In the genomic region with DNA sequence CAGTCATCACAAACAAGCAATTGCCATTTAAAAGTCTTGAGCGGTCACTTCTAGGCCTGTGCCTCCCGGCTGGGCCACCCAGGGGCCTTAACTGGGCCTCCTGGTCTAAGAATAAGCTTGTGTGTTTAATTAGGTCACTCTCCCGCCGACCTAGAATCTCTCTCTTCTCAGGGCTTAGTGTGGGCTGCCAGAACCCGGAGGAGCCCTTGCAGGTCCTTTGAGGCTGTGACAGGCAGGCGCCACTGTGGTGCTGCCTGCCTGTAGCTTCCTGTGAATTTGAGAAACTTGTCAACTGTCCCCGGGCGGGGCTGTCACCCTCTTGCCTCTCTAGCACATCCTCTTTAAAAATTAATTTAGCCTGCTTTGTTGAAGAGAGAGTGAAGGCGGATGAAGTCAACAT, we compare ENCODE assay signal across 11 mouse cellular contexts. TPM values are rescaled to one million over a fixed set of nuclear protein-coding genes. Genes with fewer than 3 reads are reported as not detected.
DNase-seq lines count a peak whose midpoint lies in the region; ATAC-seq lines count a peak whose summit lies in the region.
"Had no signal": no experiment of that assay in that cellular context is flagged by ENCODE, and none has a peak within 500 bp of the region (broad histone marks: within the 10 kb centered on the region; RNA-seq: fewer than 3 reads in every experiment).

No protein-coding gene starts in this region.

- peak; percentile 90 for DNase-seq in heart, adult 11 months
- DNase-seq in heart, postnatal 36 days, result no peak
- peak; percentile 34 to 40 for DNase-seq in CD8-positive naive resting alpha-beta T cell, adult 2 months (ENCODE audit: low read depth in 2 of 2, low spot score in 2 of 2)
- no peak for DNase-seq in liver, embryonic 11.5 days (ENCODE audit: low spot score)
- DNase-seq in testis, postnatal 10 days (ENCODE audit: low spot score), result no peak
- DNase-seq in adrenal gland, adult 8-10 months, result no peak
- no peak for DNase-seq in adrenal gland, adult 18-20 months (ENCODE audit: low spot score in 2 of 2)

- H3K4me1 ChIP-seq in heart, embryonic 15.5 days (replicated peaks), result peaks cover 26% of the 10 kb centered on the region
- peaks cover 21% of the 10 kb centered on the region for H3K4me1 ChIP-seq in liver, embryonic 11.5 days (replicated peaks; ENCODE audit: control insufficient read depth, insufficient read depth, low read length)
- H3K4me1 ChIP-seq: neural tube, embryonic 13.5 days had no signal

- no peaks in the 10 kb centered on the region for H3K36me3 ChIP-seq in heart, embryonic 15.5 days
- H3K36me3 ChIP-seq in liver, embryonic 11.5 days (ENCODE audit: control insufficient read depth, insufficient read depth, low read length), result no peaks in the 10 kb centered on the region
- H3K36me3 ChIP-seq: embryonic facial prominence, embryonic 15.5 days; G1E; neural tube, embryonic 13.5 days had no signal

- 26% methylated on average over 9 of the region's 9 CpGs for WGBS in heart, embryonic 15.5 days
- 45% methylated on average over 9 of the region's 9 CpGs for WGBS in liver, embryonic 11.5 days

- H3K9me3 ChIP-seq in heart, embryonic 15.5 days (replicated peaks), result no peaks in the 10 kb centered on the region
- no peaks in the 10 kb centered on the region for H3K9me3 ChIP-seq in liver, embryonic 11.5 days (ENCODE audit: control insufficient read depth, low read length)
- H3K9me3 ChIP-seq: embryonic facial prominence, embryonic 15.5 days; G1E; neural tube, embryonic 13.5 days had no signal

- no peak overlapping the region for H3K4me3 ChIP-seq in heart, embryonic 15.5 days
- H3K4me3 ChIP-seq in liver, embryonic 11.5 days (ENCODE audit: low read depth, low read length), result no peak overlapping the region
- H3K4me3 ChIP-seq: embryonic facial prominence, embryonic 15.5 days; neural tube, embryonic 13.5 days had no signal

- H3K9ac ChIP-seq in heart, embryonic 15.5 days, result no peak overlapping the region
- no peak overlapping the region; the same call in 1 of the 2 replicates for H3K9ac ChIP-seq in liver, embryonic 11.5 days (ENCODE audit: low read depth, low read length)
- H3K9ac ChIP-seq: embryonic facial prominence, embryonic 15.5 days; neural tube, embryonic 13.5 days had no signal

- intact Hi-C loops in heart, postnatal 36 days (cut with DNase I), result no loop called here

- no peaks in the 10 kb centered on the region for H3K27me3 ChIP-seq in heart, embryonic 15.5 days
- no peaks in the 10 kb centered on the region for H3K27me3 ChIP-seq in liver, embryonic 11.5 days (replicated peaks; ENCODE audit: control insufficient read depth, insufficient read depth, low read length)
- H3K27me3 ChIP-seq: embryonic facial prominence, embryonic 15.5 days; neural tube, embryonic 13.5 days had no signal

- peak overlapping the region; percentile 28; the same call in 1 of the 2 replicates for H3K27ac ChIP-seq in heart, embryonic 15.5 days
- H3K27ac ChIP-seq in liver, embryonic 11.5 days (ENCODE audit: low read depth, low read length), result peak overlapping the region; percentile 17; the same call in 1 of the 2 replicates
- H3K27ac ChIP-seq: embryonic facial prominence, embryonic 15.5 days; neural tube, embryonic 13.5 days had no signal

- H3K4me2 ChIP-seq in heart, embryonic 15.5 days, result no peak overlapping the region
- H3K4me2 ChIP-seq in liver, embryonic 11.5 days, result no peak overlapping the region
- H3K4me2 ChIP-seq: embryonic facial prominence, embryonic 15.5 days; neural tube, embryonic 13.5 days had no signal

- no peak; the same call in 1 of the 2 replicates for ATAC-seq in heart, embryonic 15.5 days (replicated peaks; ENCODE audit: insufficient number of reproducible peaks, insufficient read depth, low FRiP score, low read depth)
- no peak for ATAC-seq in liver, embryonic 11.5 days (replicated peaks; ENCODE audit: low FRiP score)

RNA-seq across cellular contexts. Expression of a gene that starts 45.2 kb away (rescaled TPM):
- total RNA-seq in heart, postnatal 36 days (2021), result 10 to 100 TPM in 1 of 2 experiments, 1 to 10 TPM in 1; 9.3 to 13.6 TPM
- 16.3 and 17.9 TPM in 2 replicates for polyA plus RNA-seq in heart, embryonic 15.5 days (2015; fragmentation: Nextera tagmentation; extraction: Ambion mirVana)
- 69.5 and 71.8 TPM in 2 replicates for polyA plus RNA-seq in liver, embryonic 11.5 days (2014; fragmentation: Nextera tagmentation; extraction: Ambion mirVana)
- total RNA-seq in adrenal gland, adult 8-10 months (2022), result 10 to 100 TPM; 14.9 to 27.6 (median 22.8) TPM
- 10 to 100 TPM; 14.1 to 19.4 TPM for total RNA-seq in adrenal gland, adult 18-20 months (2021)

RNA-seq across cellular contexts. Expression of a gene that starts 53.2 kb away (rescaled TPM):
- total RNA-seq in heart, postnatal 36 days (2021), result under 1 TPM; 0.73 to 0.86 TPM
- 36.5 and 39.5 TPM in 2 replicates for polyA plus RNA-seq in heart, embryonic 15.5 days (2015; fragmentation: Nextera tagmentation; extraction: Ambion mirVana)
- polyA plus RNA-seq in liver, embryonic 11.5 days (2014; fragmentation: Nextera tagmentation; extraction: Ambion mirVana), result 55.1 and 63.7 TPM in 2 replicates
- total RNA-seq in adrenal gland, adult 8-10 months (2022), result 1 to 10 TPM in 3 of 4 experiments, under 1 TPM in 1; 0.64 to 1.5 (median 1.3) TPM
- total RNA-seq in adrenal gland, adult 18-20 months (2021), result under 1 TPM; 0.64 to 0.99 TPM

Comparison
In these comparisons a context has a peak if more than half of its experiments do, and no peak if none do; other contexts are left out.
1. DNase-seq: peak in heart, adult 11 months (single experiment) and CD8-positive naive resting alpha-beta T cell, adult 2 months (2 of 2); none in heart, postnatal 36 days (0 of 2), liver, embryonic 11.5 days (single experiment), testis, postnatal 10 days (single experiment), adrenal gland, adult 8-10 months (single experiment) and adrenal gland, adult 18-20 months (0 of 2).